Mouse (Mus musculus) liver, embryonic 11.5 days (tissue): ENCODE results near the gene Tlcd2. TPM values are rescaled to one million over a fixed set of nuclear protein-coding genes. Genes with fewer than 3 reads are reported as not detected.
A peak's percentile ranks its signal among the peaks of the same experiment; 100 is the strongest.

Experiments used
- ATAC-seq: fragments of 200-750 bp; cut with Nextera tagmentation; replicated peaks from 2 replicates; pipeline ENCODE4 v1.8.0; 2017; ENCODE audit warnings: moderate number of reproducible peaks, mild to moderate bottlenecking, moderate TSS enrichment, moderate library complexity; ENCODE audit not compliant: low FRiP score
- DNase-seq: peaks from one replicate; pipeline ENCODE4 v3.0.0-alpha.2; 2017; ENCODE audit warnings: low spot score
- H3K27ac ChIP-seq: fragments of 300-500 bp; sonication (generic); 2 replicates; pipeline ENCODE4 v1.5.1; 2014; ENCODE audit warnings: mild to moderate bottlenecking, low read depth, low read length, control low read depth
- H3K27me3 ChIP-seq: fragments of 300-500 bp; sonication (generic); replicated peaks from 2 replicates; pipeline ENCODE4 v1.6.1; 2014; ENCODE audit warnings: low read length, mixed read lengths; ENCODE audit not compliant: control insufficient read depth, insufficient read depth
- H3K36me3 ChIP-seq: fragments of 300-500 bp; sonication (generic); 2 replicates; pipeline ENCODE4 v1.6.1; 2014; ENCODE audit warnings: mild to moderate bottlenecking, low read length, moderate library complexity, mixed read lengths; ENCODE audit not compliant: control insufficient read depth, insufficient read depth
- H3K4me1 ChIP-seq: fragments of 300-500 bp; sonication (generic); replicated peaks from 2 replicates; pipeline ENCODE4 v1.6.1; 2014; ENCODE audit warnings: low read length, mixed read lengths; ENCODE audit not compliant: control insufficient read depth, insufficient read depth
- H3K4me2 ChIP-seq: fragments of 300-500 bp; sonication (generic); 2 replicates; pipeline ENCODE4 v1.6.1; 2014; ENCODE audit warnings: mild to moderate bottlenecking, control low read depth, moderate library complexity
- H3K4me3 ChIP-seq: fragments of 300-500 bp; sonication (generic); 2 replicates; pipeline ENCODE4 v1.5.1; 2014; ENCODE audit warnings: low read depth, low read length, control low read depth
- H3K9ac ChIP-seq: fragments of 300-500 bp; sonication (generic); 2 replicates; pipeline ENCODE4 v1.6.1; 2014; ENCODE audit warnings: low read depth, low read length, control low read depth
- H3K9me3 ChIP-seq: fragments of 300-500 bp; sonication (generic); 2 replicates; pipeline ENCODE4 v1.6.1; 2016; ENCODE audit warnings: low read length, inconsistent platforms, mixed read lengths; ENCODE audit not compliant: control insufficient read depth
- WGBS: fragments of 180-500 bp; shearing (Covaris S2); extraction: QIAGEN DNeasy Blood & Tissue Kit; methylation state at CpG from one replicate; pipeline ENCODE4 v1.1.7; 2014; 5-methylcytosine and 5-hydroxymethylcytosine counted together
- polyA plus RNA-seq: library from polyadenylated mRNA; unstranded; fragments of >200 nt; fragmentation: Nextera tagmentation; extraction: Ambion mirVana; gene quantifications from 2 replicates; pipeline ENCODE4 v1.2.1, GENCODE M21; 2014

Tlcd2 gene
- 29.8 and 33.0 TPM in 2 replicates for polyA plus RNA-seq

- DNase-seq (peak; percentile 96), ATAC-seq (peak; percentile 88)
- Histone ChIP-seq H3K36me3 (peaks cover 15% of the 10 kb centered on the region), H3K27me3 (no peaks in the 10 kb centered on the region), H3K9ac (peak within 1 kb of the TSS; percentile 68), H3K4me3 (peak within 1 kb of the TSS; percentile 83), H3K4me1 (peaks cover 44% of the 10 kb centered on the region), H3K4me2 (peak within 1 kb of the TSS; percentile 94), H3K9me3 (no peaks in the 10 kb centered on the region), H3K27ac (peak within 1 kb of the TSS; percentile 98)
- under 1% methylated on average over 46 of the region's 46 CpGs for WGBS
These were observed at the start of gene Tlcd2 for GRCm38 (mm10) chr11:75460844-75461742. Tlcd2 (plus strand) TSS chr11:75461715.

GRCm38 (mm10) chr11:75415096-75415495 is 46.4 kb upstream of the Tlcd2 start:
- WGBS, result 38% methylated on average over 7 of the region's 7 CpGs
- H3K4me1 ChIP-seq, result no peaks in the 10 kb centered on the region
- no peaks in the 10 kb centered on the region for H3K36me3 ChIP-seq
- no peak overlapping the region for H3K27ac ChIP-seq
- H3K9ac ChIP-seq, result no peak overlapping the region
- H3K9me3 ChIP-seq, result no peaks in the 10 kb centered on the region
- no peak overlapping the region for H3K4me3 ChIP-seq
- no peak overlapping the region for H3K4me2 ChIP-seq
- no peaks in the 10 kb centered on the region for H3K27me3 ChIP-seq
- no peak for ATAC-seq
- no peak for DNase-seq

GRCm38 (mm10) chr11:75415994-75416393 is 45.5 kb upstream of the Tlcd2 start:
- Histone ChIP-seq H3K27ac (no peak overlapping the region), H3K4me2 (no peak overlapping the region), H3K4me1 (peaks cover 1% of the 10 kb centered on the region; the same call in 1 of the 2 replicates), H3K27me3 (no peaks in the 10 kb centered on the region), H3K36me3 (no peaks in the 10 kb centered on the region), H3K9me3 (no peaks in the 10 kb centered on the region), H3K4me3 (no peak overlapping the region), H3K9ac (no peak overlapping the region)
- ATAC-seq (no peak), DNase-seq (no peak)
- 83% methylated on average over 13 of the region's 13 CpGs for WGBS

- Histone ChIP-seq H3K27me3 (no peaks in the 10 kb centered on the region), H3K9ac (no peak overlapping the region), H3K36me3 (no peaks in the 10 kb centered on the region), H3K4me1 (peaks cover 7% of the 10 kb centered on the region), H3K27ac (no peak overlapping the region), H3K9me3 (no peaks in the 10 kb centered on the region), H3K4me3 (no peak overlapping the region), H3K4me2 (no peak overlapping the region)
- 75% methylated on average over 7 of the region's 7 CpGs for WGBS
- ATAC-seq (no peak), DNase-seq (no peak)
These were observed 41.5 kb upstream of the Tlcd2 start for GRCm38 (mm10) chr11:75420037-75420436.

- DNase-seq, result no peak
- peak overlapping the region; percentile 64 for H3K4me2 ChIP-seq
- no peaks in the 10 kb centered on the region for H3K36me3 ChIP-seq
- no peaks in the 10 kb centered on the region for H3K9me3 ChIP-seq
- peak overlapping the region; percentile 22; the same call in 1 of the 2 replicates for H3K27ac ChIP-seq
- H3K27me3 ChIP-seq, result no peaks in the 10 kb centered on the region
- peak overlapping the region; percentile 49; the same call in 1 of the 2 replicates for H3K9ac ChIP-seq
- ATAC-seq, result no peak
- H3K4me3 ChIP-seq, result peak overlapping the region; percentile 51
- 55% methylated on average over 5 of the region's 5 CpGs for WGBS
- H3K4me1 ChIP-seq, result peaks cover 7% of the 10 kb centered on the region
These were observed 40.6 kb upstream of the Tlcd2 start for GRCm38 (mm10) chr11:75420810-75421374.

- DNase-seq (no peak), ATAC-seq (no peak)
- WGBS, result 52% methylated on average over 6 of the region's 6 CpGs
- H3K9me3 ChIP-seq, result no peaks in the 10 kb centered on the region
- H3K4me3 ChIP-seq, result peak overlapping the region; percentile 51
- H3K4me1 ChIP-seq, result peaks cover 7% of the 10 kb centered on the region
- no peaks in the 10 kb centered on the region for H3K27me3 ChIP-seq
- peak overlapping the region; percentile 39 for H3K27ac ChIP-seq
- peak overlapping the region; percentile 64 for H3K4me2 ChIP-seq
- H3K36me3 ChIP-seq, result no peaks in the 10 kb centered on the region
- peak overlapping the region; percentile 49 for H3K9ac ChIP-seq
These were observed 40.0 kb upstream of the Tlcd2 start for GRCm38 (mm10) chr11:75421375-75422012.

GRCm38 (mm10) chr11:75422013-75422792 is 39.3 kb upstream of the Tlcd2 start, which contains the start of gene Serpinf1:
Serpinf1 (minus strand) TSS chr11:75422701.
- Histone ChIP-seq H3K4me3 (peak within 1 kb of the TSS; percentile 51), H3K9me3 (no peaks in the 10 kb centered on the region), H3K36me3 (no peaks in the 10 kb centered on the region), H3K27me3 (no peaks in the 10 kb centered on the region), H3K4me2 (peak within 1 kb of the TSS; percentile 64), H3K27ac (peak within 1 kb of the TSS; percentile 39), H3K9ac (peak within 1 kb of the TSS; percentile 49), H3K4me1 (peaks cover 7% of the 10 kb centered on the region)
- no peak for DNase-seq
- 0 out of 2 replicates have a peak, but pooled peaks have one; percentile 39 for ATAC-seq
- WGBS, result 41% methylated on average over 10 of the region's 10 CpGs

- H3K4me2 ChIP-seq, result peak overlapping the region; percentile 25; the same call in 1 of the 2 replicates
- ATAC-seq, result no peak
- WGBS, result 76% methylated on average over 3 of the region's 3 CpGs
- H3K27me3 ChIP-seq, result no peaks in the 10 kb centered on the region
- H3K4me3 ChIP-seq, result no peak overlapping the region
- H3K4me1 ChIP-seq, result peaks cover 7% of the 10 kb centered on the region
- H3K9ac ChIP-seq, result no peak overlapping the region
- no peak for DNase-seq
- no peaks in the 10 kb centered on the region for H3K9me3 ChIP-seq
- H3K27ac ChIP-seq, result no peak overlapping the region
- H3K36me3 ChIP-seq, result no peaks in the 10 kb centered on the region
These were observed 38.4 kb upstream of the Tlcd2 start for GRCm38 (mm10) chr11:75423091-75423490.
